Mouse (Mus musculus) brain, embryonic 14.5 days (tissue): ENCODE results near the gene Gm17606. TPM values are rescaled to one million over a fixed set of nuclear protein-coding genes. Genes with fewer than 3 reads are reported as not detected.
"Not testable (repeated sequence)": the region's sequence is repeated elsewhere in the genome, so short reads cannot be mapped to it uniquely, and the experiment has no call there.

Experiments
- DNase-seq: peaks from one replicate; pipeline ENCODE4 v3.0.0-alpha.2; 2011; ENCODE audit warnings: low read depth
- CTCF ChIP-seq: fragments of 200-500 bp; IDR thresholded peaks from 2 replicates; pipeline ENCODE4 v1.5.1; 2012; ENCODE audit warnings: inconsistent platforms, mild to moderate bottlenecking, moderate library complexity, borderline replicate concordance; ENCODE audit not compliant: insufficient read depth, insufficient read length; ENCODE audit errors: extremely low read depth
- POLR2A ChIP-seq: fragments of 200-500 bp; IDR thresholded peaks from 2 replicates; pipeline ENCODE4 v1.6.1; 2012; ENCODE audit warnings: mild to moderate bottlenecking, inconsistent platforms, borderline replicate concordance; ENCODE audit not compliant: poor library complexity, insufficient read depth, insufficient read length, severe bottlenecking; ENCODE audit errors: extremely low read depth
- polyA plus RNA-seq: library from polyadenylated mRNA; depleted of rRNA; stranded (reverse); fragments of >200 nt; gene quantifications from 2 replicates; pipeline ENCODE4 v1.2.3, GENCODE M21; 2012

The Gm17606 gene
- polyA plus RNA-seq, 1 experiment: not detected

- DNase-seq: peak; percentile 46
- TF ChIP-seq CTCF (peak; percentile 52; the same call in 1 of the 2 replicates), POLR2A (no peak)
Observed at GRCm38 (mm10) chr14:54609962-54610361, 30.8 kb upstream of the Gm17606 start.

GRCm38 (mm10) chr14:54610648-54611047 lies 30.1 kb upstream of the Gm17606 start:
- DNase-seq: no peak
- no peak for TF ChIP-seq CTCF
- TF ChIP-seq POLR2A: no peak

- not testable (repeated sequence) for DNase-seq
Observed at GRCm38 (mm10) chr14:54614130-54614529, 26.6 kb upstream of the Gm17606 start.

- TF ChIP-seq POLR2A (no peak), CTCF (no peak)
Observed at GRCm38 (mm10) chr14:54616226-54616825, 24.4 kb upstream of the Gm17606 start.

GRCm38 (mm10) chr14:54617152-54617896 lies 23.4 kb upstream of the Gm17606 start:
- TF ChIP-seq POLR2A: no peak
- TF ChIP-seq CTCF: peak; percentile 6; the same call in 1 of the 2 replicates
- DNase-seq: peak; percentile 43

More at GRCm38 (mm10) chr14:54616226-54616825, 24.4 kb upstream of the Gm17606 start:
- no peak for DNase-seq

- DNase-seq: peak; percentile 97
- TF ChIP-seq CTCF: no peak
- no peak for TF ChIP-seq POLR2A
Observed at GRCm38 (mm10) chr14:54617897-54618365, 22.8 kb upstream of the Gm17606 start, which contains the start of gene Psmb5. TSS of gene Psmb5 (minus strand) at chr14:54618022.

- DNase-seq: no peak
- TF ChIP-seq CTCF: no peak
- no peak for TF ChIP-seq POLR2A
Observed at GRCm38 (mm10) chr14:54621133-54621532, 19.6 kb upstream of the Gm17606 start, which contains the start of gene Psmb11. TSS of gene Psmb11 (plus strand) at chr14:54621433.

GRCm38 (mm10) chr14:54623334-54623733 lies 17.4 kb upstream of the Gm17606 start:
- DNase-seq: no peak
- TF ChIP-seq POLR2A (no peak), CTCF (no peak)

GRCm38 (mm10) chr14:54624976-54625375 lies 15.8 kb upstream of the Gm17606 start:
- no peak for DNase-seq
- no peak for TF ChIP-seq CTCF
- no peak for TF ChIP-seq POLR2A

GRCm38 (mm10) chr14:54628103-54628502 lies 12.6 kb upstream of the Gm17606 start:
- no peak for TF ChIP-seq POLR2A

GRCm38 (mm10) chr14:54629797-54630196 lies 11.0 kb upstream of the Gm17606 start:
- no peak for DNase-seq
- TF ChIP-seq POLR2A (no peak), CTCF (no peak)

More at GRCm38 (mm10) chr14:54628103-54628502, 12.6 kb upstream of the Gm17606 start:
- DNase-seq: no peak

GRCm38 (mm10) chr14:54630583-54631239 lies 10.0 kb upstream of the Gm17606 start:
- TF ChIP-seq CTCF (no peak), POLR2A (no peak)
- DNase-seq: peak; percentile 64

- no peak for TF ChIP-seq POLR2A
- TF ChIP-seq CTCF: no peak
- DNase-seq: no peak
Observed at GRCm38 (mm10) chr14:54631240-54631599, 9.5 kb upstream of the Gm17606 start.
